Mouse (Mus musculus) thymus, adult 2 months (tissue): Measurements from ENCODE around the gene Tbx15.

Experiments used
- CTCF ChIP-seq: fragments of 200-500 bp; IDR thresholded peaks from 2 replicates; pipeline ENCODE4 v1.5.1; 2012; ENCODE audit warnings: mild to moderate bottlenecking, control low read depth, low read length, moderate library complexity, borderline replicate concordance; ENCODE audit not compliant: control insufficient read depth, poor library complexity, insufficient read depth; ENCODE audit errors: extremely low read depth
- POLR2A ChIP-seq: fragments of 200-500 bp; IDR thresholded peaks from 2 replicates; pipeline ENCODE4 v1.6.1; 2012; ENCODE audit warnings: mild to moderate bottlenecking, low read length, control low read depth, moderate library complexity; ENCODE audit not compliant: control insufficient read depth, poor library complexity, insufficient read depth; ENCODE audit errors: extremely low read depth

- no peak for TF ChIP-seq CTCF
- TF ChIP-seq POLR2A: no peak
Observed at GRCm38 (mm10) chr3:99245341-99245740, 5.2 kb downstream of the Tbx15 start.
